Mouse (Mus musculus) megakaryocyte-erythroid progenitor cell, adult 5 weeks (primary cell): Measurements from ENCODE around the gene Gm21854. TPM values are rescaled to one million over a fixed set of nuclear protein-coding genes. Genes with fewer than 3 reads are reported as not detected.

Source experiments
- polyA plus RNA-seq: library from polyadenylated mRNA; stranded (reverse); fragments of >175 nt; gene quantifications from 2 replicates; pipeline ENCODE4 v1.2.3, GENCODE M21; 2012

The Gm21854 gene
- polyA plus RNA-seq: not detected in 2 replicates

GRCm38 (mm10) chrY:5656686-5657085, at the start of gene Gm21854:
Gene Gm21854, plus strand, starts transcription at chrY:5656986.

Other genes with a start within 250 kb of the Gm21854 start
- not detected in 2 replicates for gene Gm20914, start 69.0 kb downstream of the Gm21854 start, polyA plus RNA-seq
- not detected in 2 replicates for gene Gm28171, start 136.4 kb downstream of the Gm21854 start, polyA plus RNA-seq